Mouse (Mus musculus): ENCODE data around the gene 2310061I04Rik. TPM values are rescaled to one million over a fixed set of nuclear protein-coding genes. Genes with fewer than 3 reads are reported as not detected.

The 2310061I04Rik gene
- polyA plus RNA-seq, 1 experiment from 2014 or later = 30.4 TPM

DNA sequence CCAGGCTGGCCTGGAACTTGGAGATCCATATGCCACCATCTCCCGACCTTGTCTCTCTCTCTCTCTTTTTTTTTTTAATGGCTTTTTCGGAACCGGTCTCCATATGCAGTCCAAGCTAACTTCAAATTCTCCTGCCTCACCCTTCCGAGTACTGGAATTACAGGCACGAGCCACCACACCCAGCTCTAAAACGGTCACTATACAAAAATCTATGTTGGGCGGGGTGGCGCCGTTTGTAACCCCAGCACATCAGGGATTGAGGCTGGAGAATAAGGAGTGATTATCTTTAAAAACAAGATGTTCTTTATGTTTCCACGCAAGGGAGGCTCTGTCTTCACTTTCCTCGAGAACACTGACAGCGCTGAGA is 36.4 kb downstream of the 2310061I04Rik start:
- ATAC-seq = no peak; the same call in 1 of the 2 replicates
- H3K27me3 ChIP-seq (replicated peaks; ENCODE audit: control insufficient read depth, insufficient read depth, low read length) = no peaks in the 10 kb centered on the region
- peaks cover 31% of the 10 kb centered on the region for H3K36me3 ChIP-seq (ENCODE audit: control insufficient read depth, insufficient read depth, low read length)
- H3K9ac ChIP-seq (ENCODE audit: low read length) = peak overlapping the region; percentile 77
- H3K9me3 ChIP-seq (replicated peaks; ENCODE audit: control insufficient read depth, low read length) = no peaks in the 10 kb centered on the region
- H3K27ac ChIP-seq (ENCODE audit: low read depth, low read length) = peak overlapping the region; percentile 95; the same call in 1 of the 2 replicates
- WGBS = 7% methylated on average over 12 of the region's 12 CpGs
- peaks cover 3% of the 10 kb centered on the region; the same call in 1 of the 2 replicates for H3K4me1 ChIP-seq (ENCODE audit: control insufficient read depth, insufficient read depth, low read length)
- peak overlapping the region; percentile 57 for H3K4me2 ChIP-seq (ENCODE audit: low read length)
- H3K4me3 ChIP-seq (ENCODE audit: low read depth, low read length) = peak overlapping the region; percentile 71
- no peak for DNase-seq (ENCODE audit: low spot score)

GRCm38 (mm10) chr17:35859835-35860234 is 37.4 kb downstream of the 2310061I04Rik start:
- Histone ChIP-seq H3K4me1 (ENCODE audit: control insufficient read depth, insufficient read depth, low read length) (peaks cover 3% of the 10 kb centered on the region; the same call in 1 of the 2 replicates), H3K9ac (ENCODE audit: low read length) (no peak overlapping the region), H3K36me3 (ENCODE audit: control insufficient read depth, insufficient read depth, low read length) (peaks cover 35% of the 10 kb centered on the region), H3K4me2 (ENCODE audit: low read length) (no peak overlapping the region; the same call in 1 of the 2 replicates), H3K4me3 (ENCODE audit: low read depth, low read length) (no peak overlapping the region), H3K9me3 (replicated peaks; ENCODE audit: control insufficient read depth, low read length) (no peaks in the 10 kb centered on the region), H3K27me3 (replicated peaks; ENCODE audit: control insufficient read depth, insufficient read depth, low read length) (no peaks in the 10 kb centered on the region), H3K27ac (ENCODE audit: low read depth, low read length) (no peak overlapping the region)
- WGBS = 78% methylated on average over 2 of the region's 2 CpGs
- DNase-seq (ENCODE audit: low spot score) (no peak), ATAC-seq (no peak)

DNA sequence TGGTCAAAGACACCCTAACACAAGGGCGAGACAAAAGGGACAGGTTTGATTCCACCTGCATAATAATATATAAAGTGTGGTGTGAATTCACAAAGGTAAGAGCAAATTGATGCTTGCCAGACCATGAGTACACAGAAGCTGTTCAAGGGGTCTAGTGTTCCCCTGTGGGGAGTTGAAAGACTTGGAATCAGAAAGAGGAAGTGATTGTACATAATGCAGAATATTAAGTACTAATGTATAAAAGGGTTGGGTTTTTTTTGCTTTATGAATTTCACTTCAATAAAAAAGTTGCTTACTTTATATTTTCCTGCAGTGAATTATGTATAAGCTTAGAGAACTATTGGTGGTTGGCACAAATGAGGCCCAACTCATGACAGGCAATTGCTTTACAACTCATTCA is 37.9 kb downstream of the 2310061I04Rik start:
- H3K27me3 ChIP-seq (replicated peaks; ENCODE audit: control insufficient read depth, insufficient read depth, low read length) = no peaks in the 10 kb centered on the region
- peaks cover 39% of the 10 kb centered on the region for H3K36me3 ChIP-seq (ENCODE audit: control insufficient read depth, insufficient read depth, low read length)
- H3K9me3 ChIP-seq (replicated peaks; ENCODE audit: control insufficient read depth, low read length) = no peaks in the 10 kb centered on the region
- ATAC-seq (no peak), DNase-seq (ENCODE audit: low spot score) (no peak)
- peaks cover 3% of the 10 kb centered on the region; the same call in 1 of the 2 replicates for H3K4me1 ChIP-seq (ENCODE audit: control insufficient read depth, insufficient read depth, low read length)
- H3K27ac ChIP-seq (ENCODE audit: low read depth, low read length) = no peak overlapping the region
- no peak overlapping the region for H3K4me2 ChIP-seq (ENCODE audit: low read length)
- 90% methylated on average over 1 of the region's 1 CpGs for WGBS
- H3K4me3 ChIP-seq (ENCODE audit: low read depth, low read length) = no peak overlapping the region
- no peak overlapping the region for H3K9ac ChIP-seq (ENCODE audit: low read length)

- H3K4me1 ChIP-seq (ENCODE audit: control insufficient read depth, insufficient read depth, low read length) = no peaks in the 10 kb centered on the region
- DNase-seq (ENCODE audit: low spot score) = no peak
- H3K27ac ChIP-seq (ENCODE audit: low read depth, low read length) = no peak overlapping the region
- 81% methylated on average over 3 of the region's 3 CpGs for WGBS
- no peaks in the 10 kb centered on the region for H3K9me3 ChIP-seq (replicated peaks; ENCODE audit: control insufficient read depth, low read length)
- H3K4me2 ChIP-seq (ENCODE audit: low read length) = no peak overlapping the region
- H3K4me3 ChIP-seq (ENCODE audit: low read depth, low read length) = no peak overlapping the region
- ATAC-seq = no peak
- H3K27me3 ChIP-seq (replicated peaks; ENCODE audit: control insufficient read depth, insufficient read depth, low read length) = no peaks in the 10 kb centered on the region
- no peak overlapping the region for H3K9ac ChIP-seq (ENCODE audit: low read length)
- H3K36me3 ChIP-seq (ENCODE audit: control insufficient read depth, insufficient read depth, low read length) = peaks cover 91% of the 10 kb centered on the region
Measured at GRCm38 (mm10) chr17:35850974-35851373, 46.3 kb downstream of the 2310061I04Rik start.

DNA sequence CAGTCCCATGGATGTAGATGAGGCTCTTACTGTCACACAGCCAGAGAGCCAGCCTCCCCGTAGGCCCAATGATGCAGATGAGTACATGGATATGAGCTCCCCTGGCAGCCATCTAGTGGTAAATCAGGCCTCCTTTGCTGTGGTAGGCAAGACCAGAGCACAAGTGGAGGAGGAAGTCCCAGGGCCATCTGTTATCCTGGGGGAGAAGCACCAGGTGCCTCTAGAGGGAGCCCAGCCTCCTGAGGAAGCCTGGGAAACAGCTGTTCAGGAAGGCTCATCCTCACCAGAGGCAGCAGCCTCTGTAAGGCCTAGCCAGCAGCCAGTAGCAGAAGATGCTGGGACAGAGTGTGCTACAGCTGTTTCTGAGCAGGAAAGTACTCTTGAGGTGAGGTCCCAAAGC is 49.1 kb downstream of the 2310061I04Rik start:
- Histone ChIP-seq H3K9me3 (replicated peaks; ENCODE audit: control insufficient read depth, low read length) (no peaks in the 10 kb centered on the region), H3K27me3 (replicated peaks; ENCODE audit: control insufficient read depth, insufficient read depth, low read length) (no peaks in the 10 kb centered on the region), H3K9ac (ENCODE audit: low read length) (no peak overlapping the region), H3K36me3 (ENCODE audit: control insufficient read depth, insufficient read depth, low read length) (peaks cover 86% of the 10 kb centered on the region), H3K27ac (ENCODE audit: low read depth, low read length) (no peak overlapping the region), H3K4me3 (ENCODE audit: low read depth, low read length) (no peak overlapping the region), H3K4me1 (ENCODE audit: control insufficient read depth, insufficient read depth, low read length) (no peaks in the 10 kb centered on the region), H3K4me2 (ENCODE audit: low read length) (no peak overlapping the region)
- WGBS = 71% methylated on average over 1 of the region's 1 CpGs
- ATAC-seq = no peak
- DNase-seq (ENCODE audit: low spot score) = no peak

- Histone ChIP-seq H3K27ac (ENCODE audit: low read depth, low read length) (no peak overlapping the region), H3K36me3 (ENCODE audit: control insufficient read depth, insufficient read depth, low read length) (peaks cover 43% of the 10 kb centered on the region), H3K9ac (ENCODE audit: low read length) (no peak overlapping the region), H3K4me1 (ENCODE audit: control insufficient read depth, insufficient read depth, low read length) (peaks cover 7% of the 10 kb centered on the region), H3K27me3 (replicated peaks; ENCODE audit: control insufficient read depth, insufficient read depth, low read length) (no peaks in the 10 kb centered on the region), H3K9me3 (replicated peaks; ENCODE audit: control insufficient read depth, low read length) (no peaks in the 10 kb centered on the region), H3K4me2 (ENCODE audit: low read length) (no peak overlapping the region), H3K4me3 (ENCODE audit: low read depth, low read length) (no peak overlapping the region)
- DNase-seq (ENCODE audit: low spot score) = no peak
- WGBS = 94% methylated on average over 3 of the region's 3 CpGs
- ATAC-seq = no peak
Measured at GRCm38 (mm10) chr17:35843514-35843913, 53.7 kb downstream of the 2310061I04Rik start.

MicroRNAs within 50 kb of the gene (microRNA counts, 519-probe panel; counts per million panel counts)
- microRNA mmu-miR-1894-3p = not detected
- not detected for microRNA mmu-miR-1894-5p

Small RNA genes lying within 50 kb of the gene (microRNA-seq; reads per million reads assigned to microRNA genes)
- gene Gm28033 = not detected
- gene Mir1894 = not detected

Other genes starting within 250 kb of the 2310061I04Rik start
- gene Vars2, start 229.8 kb downstream of the 2310061I04Rik start, polyA plus RNA-seq (2014; fragmentation: Nextera tagmentation; extraction: Ambion mirVana) = 9.3 and 11.5 TPM in 2 replicates
- 36.9 and 38.2 TPM in 2 replicates for gene Gtf2h4, start 223.7 kb downstream of the 2310061I04Rik start, polyA plus RNA-seq (2014; fragmentation: Nextera tagmentation; extraction: Ambion mirVana)
- 62.0 and 74.5 TPM in 2 replicates for gene Ddr1, start 192.8 kb downstream of the 2310061I04Rik start, polyA plus RNA-seq (2014; fragmentation: Nextera tagmentation; extraction: Ambion mirVana)
- gene Ier3, start 75.7 kb downstream of the 2310061I04Rik start, polyA plus RNA-seq (2014; fragmentation: Nextera tagmentation; extraction: Ambion mirVana) = 4.6 and 5.0 TPM in 2 replicates
- 68.5 and 78.2 TPM in 2 replicates for gene Flot1, start 74.2 kb downstream of the 2310061I04Rik start, polyA plus RNA-seq (2014; fragmentation: Nextera tagmentation; extraction: Ambion mirVana)
- 2,004 and 2,051 TPM in 2 replicates for gene Tubb5, start 59.1 kb downstream of the 2310061I04Rik start, polyA plus RNA-seq (2014; fragmentation: Nextera tagmentation; extraction: Ambion mirVana)
- gene Mdc1, start 55.9 kb downstream of the 2310061I04Rik start, polyA plus RNA-seq (2014; fragmentation: Nextera tagmentation; extraction: Ambion mirVana) = 12.2 and 14.4 TPM in 2 replicates
- 23.9 and 29.6 TPM in 2 replicates for gene Nrm, start 36.1 kb downstream of the 2310061I04Rik start, polyA plus RNA-seq (2014; fragmentation: Nextera tagmentation; extraction: Ambion mirVana)
- gene Ppp1r18, start 31.8 kb downstream of the 2310061I04Rik start, polyA plus RNA-seq (2014; fragmentation: Nextera tagmentation; extraction: Ambion mirVana) = 21.2 and 22.0 TPM in 2 replicates
- 29.3 and 31.8 TPM in 2 replicates for gene Dhx16, start 17.6 kb downstream of the 2310061I04Rik start, polyA plus RNA-seq (2014; fragmentation: Nextera tagmentation; extraction: Ambion mirVana)
- 313 and 439 TPM in 2 replicates for gene Atat1, start 12.6 kb upstream of the 2310061I04Rik start, polyA plus RNA-seq (2014; fragmentation: Nextera tagmentation; extraction: Ambion mirVana)
- 58.4 and 68.8 TPM in 2 replicates for gene Mrps18b, start 19.0 kb upstream of the 2310061I04Rik start, polyA plus RNA-seq (2014; fragmentation: Nextera tagmentation; extraction: Ambion mirVana)
- 34.9 and 44.5 TPM in 2 replicates for gene Ppp1r10, start 19.0 kb upstream of the 2310061I04Rik start, polyA plus RNA-seq (2014; fragmentation: Nextera tagmentation; extraction: Ambion mirVana)
- gene Abcf1, start 72.3 kb upstream of the 2310061I04Rik start, polyA plus RNA-seq (2014; fragmentation: Nextera tagmentation; extraction: Ambion mirVana) = 55.8 and 78.1 TPM in 2 replicates
- 27.9 and 35.7 TPM in 2 replicates for gene Gnl1, start 82.4 kb upstream of the 2310061I04Rik start, polyA plus RNA-seq (2014; fragmentation: Nextera tagmentation; extraction: Ambion mirVana)
- gene Prr3, start 82.8 kb upstream of the 2310061I04Rik start, polyA plus RNA-seq (2014; fragmentation: Nextera tagmentation; extraction: Ambion mirVana) = 58.5 and 69.8 TPM in 2 replicates
- gene H2-T24, start 123.1 kb upstream of the 2310061I04Rik start, polyA plus RNA-seq (2014; fragmentation: Nextera tagmentation; extraction: Ambion mirVana) = 2.3 and 4.8 TPM in 2 replicates
- gene H2-T23, start 135.4 kb upstream of the 2310061I04Rik start, polyA plus RNA-seq (2014; fragmentation: Nextera tagmentation; extraction: Ambion mirVana) = 4.5 and 5.6 TPM in 2 replicates
- gene H2-T22, start 145.3 kb upstream of the 2310061I04Rik start, polyA plus RNA-seq (2014; fragmentation: Nextera tagmentation; extraction: Ambion mirVana) = 6.2 and 7.1 TPM in 2 replicates
- not detected in 2 replicates for gene Gm6034, start 145.5 kb upstream of the 2310061I04Rik start, polyA plus RNA-seq (2014; fragmentation: Nextera tagmentation; extraction: Ambion mirVana)
- not detected in 2 replicates for gene Gm11127, start 160.9 kb upstream of the 2310061I04Rik start, polyA plus RNA-seq (2014; fragmentation: Nextera tagmentation; extraction: Ambion mirVana)
- gene Gm19684, start 224.2 kb upstream of the 2310061I04Rik start, polyA plus RNA-seq (2014; fragmentation: Nextera tagmentation; extraction: Ambion mirVana) = not detected in 2 replicates
- gene Gm7030, start 232.0 kb upstream of the 2310061I04Rik start, polyA plus RNA-seq (2014; fragmentation: Nextera tagmentation; extraction: Ambion mirVana) = not detected in 2 replicates

Data from forebrain, embryonic 14.5 days (tissue).